ENCODE assay signal across 24 mouse cellular contexts in genomic region chr16:21156261-21156660, GRCm38 (mm10). TPM values are rescaled to one million over a fixed set of nuclear protein-coding genes. Genes with fewer than 3 reads are reported as not detected.
"Had no signal": no experiment of that assay in that cellular context is flagged by ENCODE, and none has a peak within 500 bp of the region (broad histone marks: within the 10 kb centered on the region; RNA-seq: fewer than 3 reads in every experiment).

No protein-coding gene starts in this region.

RNA-seq across cellular contexts. Expression of gene Teddm3, which starts 2.5 kb away (rescaled TPM):
- total RNA-seq: heart, postnatal 10 days; heart, postnatal 14 days; heart, postnatal 25 days; heart, postnatal 36 days; heart, postnatal 4 days; hematopoietic stem cell, adult 5-6 weeks had no signal
- polyA plus RNA-seq: heart, embryonic 10.5 days; heart, embryonic 11.5 days; heart, embryonic 12.5 days; heart, embryonic 13.5 days; heart, embryonic 14.5 days; heart, embryonic 15.5 days; heart, embryonic 16.5 days; heart, postnatal 0 days; hindbrain, embryonic 10.5 days; hindbrain, embryonic 11.5 days; hindbrain, embryonic 12.5 days; intestine, embryonic 14.5 days; intestine, embryonic 15.5 days; kidney, adult 2 months; kidney, embryonic 14.5 days; kidney, embryonic 15.5 days; kidney, postnatal 0 days had no signal

RNA-seq across cellular contexts. Expression of gene Ephb3, which starts 48.3 kb away (rescaled TPM):
- polyA plus RNA-seq: inflammation-experienced regulatory T-cells, adult 6 months had no signal
